Mouse (Mus musculus): Measurements from ENCODE around the gene Afmid. TPM values are rescaled to one million over a fixed set of nuclear protein-coding genes. Genes with fewer than 3 reads are reported as not detected.
A peak's percentile ranks its signal among the peaks of the same experiment; 100 is the strongest.

Gene Afmid
- total RNA-seq, 2 experiments from 2014 or later, result 4.7 to 6.1 TPM

DNA sequence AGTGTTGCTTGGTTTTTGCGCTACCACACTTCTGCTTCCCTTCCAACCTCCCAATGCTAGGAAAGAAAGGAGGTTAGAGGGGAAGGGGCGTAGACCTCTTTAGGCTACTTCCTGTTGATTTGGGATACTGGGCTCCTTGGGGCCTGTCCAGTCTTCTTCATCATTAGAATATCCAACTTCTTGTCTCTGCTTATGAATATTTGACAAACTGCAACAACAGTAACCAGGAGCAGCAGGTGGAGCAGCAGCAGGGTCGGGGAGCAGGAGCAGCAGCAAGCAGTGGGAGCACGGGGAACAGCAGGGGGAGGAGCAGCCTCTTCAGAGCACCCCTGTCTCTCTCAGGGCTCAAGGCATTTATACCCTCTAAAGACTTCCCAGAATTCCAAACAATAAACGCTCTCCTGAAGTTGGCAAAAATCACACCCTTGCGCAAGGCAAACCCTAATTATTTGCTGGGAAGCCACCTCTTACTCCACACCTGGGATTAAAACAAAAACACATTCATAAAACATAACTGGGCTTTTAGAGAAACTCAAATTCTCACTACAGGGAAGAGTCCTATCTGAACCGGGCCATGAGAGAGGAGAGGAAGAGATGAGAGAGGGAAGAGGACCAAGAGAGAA lies 22.0 kb downstream of the Afmid start:
- DNase-seq (ENCODE audit: low spot score in 2 of 2), result no peak

- peak in 1 of 2 experiments; percentile 39 for DNase-seq (ENCODE audit: low spot score in 2 of 2)
These were observed 22.7 kb downstream of the Afmid start for GRCm38 (mm10) chr11:117848271-117848984.

GRCm38 (mm10) chr11:117848985-117849671 lies 23.4 kb downstream of the Afmid start, which contains the start of gene Birc5:
Gene Birc5 (plus strand): TSS chr11:117849251.
- DNase-seq (ENCODE audit: low spot score in 2 of 2), result peak; percentile 96 to 98

GRCm38 (mm10) chr11:117852875-117853274 lies 27.2 kb downstream of the Afmid start:
- no peak for DNase-seq (ENCODE audit: low spot score in 2 of 2)

DNA sequence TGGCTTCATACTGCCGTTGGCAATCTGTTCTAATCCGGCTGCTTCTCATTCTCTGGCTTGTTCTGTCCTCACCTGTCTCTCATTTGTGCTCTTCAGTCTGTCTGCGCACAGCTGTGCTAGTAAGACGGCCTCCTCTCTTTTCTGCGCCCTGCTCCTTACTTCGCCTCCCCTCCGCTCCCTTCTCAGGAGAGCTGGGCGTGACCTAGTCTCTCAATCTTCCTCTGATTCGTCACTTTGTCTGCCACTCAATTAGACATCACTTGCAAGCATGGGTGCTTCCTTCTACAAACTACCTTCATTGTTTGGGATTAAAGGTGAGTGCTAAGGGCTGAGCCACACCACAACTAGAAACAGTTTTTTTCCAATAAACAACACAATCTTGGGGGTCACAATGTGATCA lies 28.5 kb downstream of the Afmid start:
- DNase-seq (ENCODE audit: low spot score in 2 of 2), result no peak

GRCm38 (mm10) chr11:117855360-117855759 lies 29.6 kb downstream of the Afmid start:
- DNase-seq (ENCODE audit: low spot score in 2 of 2), result no peak

- no peak for DNase-seq (ENCODE audit: low spot score in 2 of 2)
These were observed 30.3 kb downstream of the Afmid start for GRCm38 (mm10) chr11:117855975-117856374.

- no peak for DNase-seq (ENCODE audit: low spot score in 2 of 2)
These were observed 31.7 kb downstream of the Afmid start for GRCm38 (mm10) chr11:117857462-117857861.

GRCm38 (mm10) chr11:117858392-117858791 lies 32.7 kb downstream of the Afmid start:
- DNase-seq (ENCODE audit: low spot score in 2 of 2), result no peak

- DNase-seq (ENCODE audit: low spot score in 2 of 2), result no peak
These were observed 34.9 kb downstream of the Afmid start, which contains the start of gene Tmem235 for GRCm38 (mm10) chr11:117860601-117861000. Gene Tmem235 (plus strand): TSS chr11:117860752.

- no peak for DNase-seq (ENCODE audit: low spot score in 2 of 2)
These were observed 37.6 kb downstream of the Afmid start for GRCm38 (mm10) chr11:117863174-117863856.

DNA sequence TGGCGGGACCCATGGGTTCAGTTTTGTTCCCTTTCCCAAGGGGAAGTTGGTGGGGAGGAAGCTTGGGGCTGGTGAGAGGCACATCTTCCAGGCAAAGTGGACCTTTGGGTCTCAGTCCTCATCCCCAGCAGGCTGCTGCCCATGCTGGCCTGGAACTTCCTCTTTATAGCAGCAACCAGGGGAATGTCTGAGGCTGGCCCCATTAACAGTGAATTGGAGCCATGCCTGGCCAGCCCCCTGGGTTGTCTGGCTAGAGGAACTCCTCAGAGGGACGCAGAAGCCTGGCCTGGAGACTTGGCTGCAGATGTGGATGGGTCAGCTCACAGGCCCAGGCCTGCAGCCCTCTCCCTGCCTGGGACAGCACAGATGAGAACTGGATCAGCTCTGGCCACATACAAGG lies 39.1 kb downstream of the Afmid start:
- no peak for DNase-seq (ENCODE audit: low spot score in 2 of 2)

- DNase-seq (ENCODE audit: low spot score in 2 of 2), result no peak
These were observed 40.3 kb downstream of the Afmid start for GRCm38 (mm10) chr11:117865988-117866387.

- DNase-seq (ENCODE audit: low spot score in 2 of 2), result peak; percentile 62 to 64
These were observed 45.1 kb downstream of the Afmid start for GRCm38 (mm10) chr11:117870688-117871365.

DNA sequence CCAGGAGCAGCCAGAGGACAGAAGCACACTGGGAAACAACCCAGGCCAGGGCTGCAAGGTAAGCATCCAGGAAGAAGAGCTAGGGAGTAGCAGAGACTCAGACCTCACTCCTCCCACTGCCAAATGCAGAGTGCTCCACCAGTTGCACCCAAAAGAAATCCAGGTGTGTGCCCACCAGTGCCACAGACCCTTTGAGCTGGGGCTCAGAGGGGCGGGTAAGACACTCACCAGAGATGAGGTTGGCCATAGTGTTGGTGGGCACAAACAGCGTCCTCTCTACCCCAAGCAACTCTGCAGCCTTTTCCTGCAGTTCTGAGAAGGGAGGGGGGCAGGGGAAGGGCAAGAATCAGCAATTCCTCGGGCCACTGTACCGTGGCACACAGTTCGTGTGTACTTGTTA lies 45.7 kb downstream of the Afmid start:
- DNase-seq (ENCODE audit: low spot score in 2 of 2), result no peak

- no peak for DNase-seq (ENCODE audit: low spot score in 2 of 2)
These were observed 46.3 kb downstream of the Afmid start for GRCm38 (mm10) chr11:117871911-117872584.

GRCm38 (mm10) chr11:117872861-117873608 lies 47.3 kb downstream of the Afmid start, which contains the start of gene Tha1:
Gene Tha1 (minus strand): TSS chr11:117873481.
- DNase-seq (ENCODE audit: low spot score in 2 of 2), result peak; percentile 74 to 77

DNA sequence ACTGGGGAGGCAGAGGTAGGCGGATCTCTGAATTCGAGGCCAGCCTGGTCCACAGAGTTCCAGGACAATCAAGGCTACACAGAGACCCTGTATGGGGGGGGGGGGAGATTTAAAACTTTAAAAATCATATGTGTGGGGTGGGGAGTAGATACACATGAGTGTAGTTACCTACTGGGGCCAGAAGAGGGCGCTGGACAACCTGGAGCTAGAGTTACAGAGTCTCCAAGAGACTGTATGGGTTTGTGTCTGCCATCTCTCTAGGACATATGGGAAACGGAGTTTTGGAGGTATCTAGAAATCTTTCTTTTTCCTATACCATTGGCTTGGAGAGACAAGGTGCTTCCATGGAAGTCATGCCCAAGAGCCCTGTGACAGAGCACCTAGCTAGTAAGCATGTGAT lies 48.7 kb downstream of the Afmid start:
- no peak for DNase-seq (ENCODE audit: low spot score in 2 of 2)

DNA sequence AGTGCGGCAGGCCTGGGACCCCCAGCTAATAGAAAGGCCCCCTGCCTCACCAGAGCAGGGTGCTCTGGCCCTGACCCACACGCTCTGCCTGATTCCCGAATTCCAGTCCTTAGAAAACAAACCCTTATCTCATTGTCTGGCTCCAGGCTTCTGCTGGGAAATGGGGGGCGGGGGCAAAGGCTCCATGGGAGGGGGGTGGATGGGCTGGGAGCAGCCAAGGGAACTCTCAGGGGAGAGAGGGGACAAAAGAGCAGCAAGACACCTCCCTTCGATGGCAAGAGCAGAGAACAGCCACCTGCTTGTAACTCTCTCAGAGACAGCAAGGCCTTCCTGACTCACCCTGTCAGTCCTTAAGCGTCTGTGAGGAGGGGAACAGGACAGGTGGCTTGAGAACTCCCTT lies 50.0 kb downstream of the Afmid start:
- DNase-seq (ENCODE audit: low spot score in 2 of 2), result no peak

All from adrenal gland, adult 18-20 months (tissue).